Mouse (Mus musculus) cerebellum, postnatal 10 days (tissue): ENCODE measurements around the gene Cbl.
"Not testable (repeated sequence)": the region's sequence is repeated elsewhere in the genome, so short reads cannot be mapped to it uniquely, and the experiment has no call there.

Source experiments
- DNase-seq, 2 experiments: peaks; one replicate each; pipeline ENCODE4 v3.0.0; 2021; ENCODE audit warnings: mixed read lengths in 2 of 2

Cbl gene

DNA sequence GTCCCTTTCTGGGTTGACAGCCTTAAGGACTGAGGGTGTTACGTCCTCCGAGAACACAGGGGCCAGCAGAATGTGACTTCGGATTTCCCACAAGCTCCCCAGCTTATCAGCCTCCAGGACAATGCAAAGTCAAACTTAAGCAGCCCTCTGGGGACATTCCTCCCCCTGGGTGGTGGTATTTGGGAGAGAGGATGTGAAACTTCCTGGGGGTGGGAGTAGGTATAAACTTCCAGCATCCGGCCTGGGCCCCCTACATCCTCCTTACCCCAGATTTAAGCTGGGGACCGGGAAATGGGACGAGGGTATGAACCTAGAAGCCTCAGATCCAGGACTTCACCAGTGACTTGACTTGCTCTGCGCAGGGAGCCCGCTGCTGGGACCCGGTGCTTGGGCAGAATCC lies 104.2 kb downstream of the Cbl start:
- no peak for DNase-seq

GRCm38 (mm10) chr9:44127351-44127801 lies 106.5 kb downstream of the Cbl start:
- no peak for DNase-seq

DNA sequence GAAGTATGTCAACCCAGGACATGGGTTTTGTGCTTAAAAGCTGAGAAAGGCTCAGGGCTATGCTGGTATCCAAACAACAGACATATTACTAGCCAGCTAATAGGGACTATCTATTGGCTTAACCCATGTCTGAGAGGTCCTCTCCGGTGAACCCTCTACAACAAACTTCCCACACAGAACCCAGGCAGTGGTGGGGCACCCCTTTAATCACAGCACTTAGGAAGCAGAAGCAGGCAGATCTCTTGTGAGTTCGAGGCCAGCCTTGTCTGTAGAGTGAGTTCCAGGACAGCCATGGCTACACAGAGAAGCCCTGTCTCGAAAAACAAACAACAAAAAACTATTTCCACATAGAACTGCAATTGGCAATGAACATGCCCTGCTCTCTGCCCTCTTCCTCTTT lies 107.1 kb downstream of the Cbl start:
- DNase-seq = no peak

DNA sequence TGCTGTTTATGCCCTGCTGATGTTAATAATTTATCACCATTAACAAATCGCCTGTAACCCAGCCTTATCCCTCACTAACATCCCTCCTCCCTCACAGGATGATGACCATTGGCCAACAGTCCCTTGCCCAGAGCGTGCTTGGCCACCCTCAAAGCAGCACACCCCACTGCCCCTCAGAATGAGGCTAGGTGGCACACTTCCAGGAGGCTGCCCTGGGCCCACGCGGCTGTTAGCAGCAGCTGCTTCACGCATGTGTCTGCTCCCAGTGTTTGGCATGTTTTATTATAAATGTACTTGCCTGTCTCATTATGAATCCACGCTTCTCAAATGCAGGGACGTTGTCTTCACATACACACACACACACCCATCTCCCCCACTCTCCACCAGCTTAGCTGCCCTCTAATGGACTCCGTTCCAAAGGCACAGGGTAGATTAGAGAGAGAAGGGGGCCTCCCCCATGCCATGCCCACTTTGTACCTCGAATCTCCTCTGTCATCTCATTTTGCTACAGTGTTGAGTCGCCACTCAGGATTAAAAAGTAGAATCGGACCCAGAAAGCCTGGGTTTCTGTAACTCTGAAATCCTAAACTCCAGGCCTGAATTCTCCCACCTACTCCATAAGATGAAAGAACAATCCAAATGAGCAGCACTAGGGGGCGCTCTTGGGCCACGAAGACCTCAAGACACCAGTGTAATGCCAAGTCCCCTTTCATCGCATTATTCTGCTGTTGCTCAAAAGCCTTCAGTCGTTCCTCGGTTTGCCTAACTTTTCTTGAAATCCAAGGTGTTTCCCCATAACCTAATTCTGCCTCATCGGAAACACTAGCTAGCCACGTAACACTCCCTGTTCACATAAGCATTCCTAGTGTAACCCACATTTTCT lies 108.1 kb downstream of the Cbl start:
- DNase-seq = peak; percentile 93 to 95

DNA sequence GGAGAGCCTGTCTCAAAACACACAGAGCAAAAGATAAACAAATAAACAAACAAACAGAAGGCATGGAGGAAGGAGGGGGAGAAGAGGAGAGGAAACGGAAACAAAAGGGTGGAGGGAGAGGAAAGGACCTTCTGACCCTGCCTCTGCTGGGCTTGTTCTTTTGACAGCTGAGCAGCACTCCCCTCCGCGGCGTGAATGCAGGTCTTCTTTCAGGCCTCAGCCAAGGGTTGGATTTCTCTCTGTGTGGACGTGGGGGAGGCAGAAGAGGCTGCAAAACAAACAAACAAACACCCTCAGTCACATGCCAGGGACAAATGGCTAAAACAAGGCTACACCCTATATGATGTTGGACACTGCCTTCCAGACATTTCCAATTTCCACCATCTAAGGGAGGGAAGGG lies 108.8 kb downstream of the Cbl start:
- no peak for DNase-seq

- DNase-seq = peak; percentile 16 to 53
These were observed 109.5 kb downstream of the Cbl start for GRCm38 (mm10) chr9:44124317-44124716.

GRCm38 (mm10) chr9:44119948-44120465 lies 113.8 kb downstream of the Cbl start:
- DNase-seq = no peak

DNA sequence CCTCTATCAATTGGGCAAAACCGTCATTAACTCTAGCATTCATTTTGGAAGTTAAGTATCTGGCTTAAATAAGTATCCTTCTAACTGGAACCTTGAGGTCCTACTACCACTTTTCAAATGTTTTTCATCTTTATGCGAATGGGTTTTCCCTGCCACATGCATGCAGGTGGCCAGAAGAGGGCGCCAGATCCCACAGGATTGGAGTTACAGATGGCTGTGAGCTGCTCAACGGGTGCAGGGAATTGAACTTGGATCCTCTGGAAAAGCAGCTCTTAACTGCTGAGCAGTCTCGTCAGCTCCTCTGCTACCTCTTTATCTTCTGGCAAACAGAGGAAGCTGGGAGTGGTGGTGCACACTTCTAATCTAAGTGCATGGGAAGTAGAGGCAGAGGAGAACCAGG lies 114.8 kb downstream of the Cbl start:
- peak; percentile 64 to 65 for DNase-seq

DNA sequence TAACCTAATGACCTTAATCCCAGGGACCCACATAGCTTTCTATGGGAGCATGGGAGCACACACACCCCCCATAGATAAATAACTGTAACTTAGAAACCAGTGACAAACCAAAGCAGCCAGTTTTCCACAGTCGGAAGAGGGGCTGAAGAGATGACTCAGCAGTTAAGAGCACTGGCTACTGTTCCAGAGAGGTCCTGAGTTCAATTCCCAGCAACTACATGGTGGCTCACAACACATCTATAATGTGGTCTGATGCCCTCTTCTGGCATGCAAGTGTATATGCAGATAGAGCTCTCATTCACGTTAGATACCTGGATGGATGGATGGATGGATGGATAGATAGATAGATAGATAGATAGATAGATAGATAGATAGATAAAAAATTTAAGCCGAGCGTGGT lies 117.7 kb downstream of the Cbl start:
- DNase-seq = no peak

DNA sequence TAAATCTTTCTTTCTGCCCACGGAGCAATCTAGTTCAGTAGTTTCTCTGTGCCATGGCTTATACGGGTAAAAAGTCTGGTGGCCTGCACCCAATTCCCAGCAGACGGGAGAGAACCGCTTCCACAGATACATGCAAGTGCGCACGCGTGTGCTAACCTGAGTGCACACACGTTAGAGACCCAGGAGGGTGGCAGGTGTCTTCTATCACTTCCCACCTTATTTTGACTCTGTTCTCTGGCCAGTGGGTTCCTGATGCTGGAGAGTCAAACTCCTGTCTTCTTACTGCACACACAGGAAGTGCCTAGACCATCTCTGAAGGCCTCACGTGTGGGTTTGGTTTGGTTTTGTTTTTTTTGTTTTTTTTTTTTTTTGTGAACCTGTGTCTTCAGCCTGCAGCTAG lies 118.2 kb downstream of the Cbl start:
- no peak for DNase-seq

DNA sequence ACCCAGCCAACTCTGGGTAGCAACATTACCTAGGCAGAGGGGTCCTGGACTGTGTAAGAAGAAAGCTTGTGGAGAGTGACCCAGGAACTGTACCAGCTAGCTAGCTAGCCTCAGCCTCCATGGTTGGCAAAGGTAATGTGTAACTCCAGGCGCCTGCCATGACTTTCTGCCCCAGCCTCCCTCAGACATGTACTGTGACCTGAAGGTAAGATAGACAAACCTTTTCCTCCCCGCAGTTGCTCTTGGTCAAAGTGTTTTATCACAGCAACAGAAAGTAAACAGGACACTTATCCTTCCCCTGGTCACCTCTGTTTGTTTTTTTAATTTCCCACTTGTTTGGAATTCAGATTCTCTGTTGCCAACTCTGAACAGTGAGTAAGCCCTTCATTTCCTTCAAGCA lies 119.4 kb downstream of the Cbl start:
- DNase-seq = no peak

- DNase-seq = peak; percentile 99
These were observed 120.6 kb downstream of the Cbl start, which contains the start of the genes Gm49380 and Rnf26 for GRCm38 (mm10) chr9:44113105-44113789. TSS of gene Gm49380 (minus strand) at chr9:44113500. TSS of gene Rnf26 (minus strand) at chr9:44113517.

DNA sequence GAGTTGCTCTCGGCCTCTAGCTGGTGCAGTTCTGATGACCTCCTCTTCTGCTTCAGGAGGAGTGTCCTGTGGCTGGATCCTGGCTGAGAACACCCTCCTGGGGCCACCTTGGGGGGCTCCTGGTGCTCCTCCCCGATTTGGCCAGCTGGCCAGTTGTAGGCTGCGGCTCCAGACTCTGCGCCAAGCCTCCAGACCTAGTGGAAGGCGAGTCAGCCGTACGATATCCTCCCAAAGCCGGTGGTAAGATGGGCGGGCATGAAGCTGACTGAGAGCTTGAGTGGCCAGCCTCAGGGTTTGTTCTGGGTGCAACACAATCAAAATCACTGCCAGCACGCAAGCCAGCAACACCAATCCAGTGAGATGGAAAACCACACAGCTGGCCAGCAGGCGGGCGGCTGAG lies 121.9 kb downstream of the Cbl start:
- DNase-seq = not testable (repeated sequence)

GRCm38 (mm10) chr9:44109360-44110095 lies 124.3 kb downstream of the Cbl start:
- DNase-seq = peak; percentile 89 to 93

- peak; percentile 44 to 50 for DNase-seq
These were observed 125.4 kb downstream of the Cbl start for GRCm38 (mm10) chr9:44108269-44109055.

DNA sequence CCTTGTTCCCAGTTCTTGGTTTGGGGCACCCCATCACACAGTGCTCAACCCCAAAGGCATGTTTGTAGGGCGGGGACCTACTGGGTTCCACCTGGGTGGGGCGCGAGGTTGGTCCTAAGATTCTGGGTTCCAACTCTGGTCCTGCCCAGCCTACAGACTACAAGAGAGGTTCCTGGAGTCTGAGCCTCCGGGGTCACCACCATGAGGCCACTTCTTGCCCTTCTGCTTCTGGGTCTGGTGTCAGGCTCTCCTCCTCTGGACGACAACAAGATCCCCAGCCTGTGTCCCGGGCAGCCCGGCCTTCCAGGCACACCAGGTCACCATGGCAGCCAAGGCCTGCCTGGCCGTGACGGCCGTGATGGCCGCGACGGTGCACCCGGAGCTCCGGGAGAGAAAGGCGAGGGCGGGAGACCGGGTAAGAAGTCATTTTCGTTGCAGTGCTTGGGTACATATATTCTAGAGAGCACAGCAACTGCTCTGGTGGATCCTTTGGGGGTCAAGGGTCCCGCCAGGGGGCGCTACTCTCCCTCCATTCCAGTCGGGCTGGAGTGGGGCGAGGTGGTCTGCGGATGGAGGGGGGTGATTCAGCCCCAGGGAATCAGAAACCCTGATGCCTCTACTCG lies 126.2 kb downstream of the Cbl start:
- peak; percentile 81 to 86 for DNase-seq

DNA sequence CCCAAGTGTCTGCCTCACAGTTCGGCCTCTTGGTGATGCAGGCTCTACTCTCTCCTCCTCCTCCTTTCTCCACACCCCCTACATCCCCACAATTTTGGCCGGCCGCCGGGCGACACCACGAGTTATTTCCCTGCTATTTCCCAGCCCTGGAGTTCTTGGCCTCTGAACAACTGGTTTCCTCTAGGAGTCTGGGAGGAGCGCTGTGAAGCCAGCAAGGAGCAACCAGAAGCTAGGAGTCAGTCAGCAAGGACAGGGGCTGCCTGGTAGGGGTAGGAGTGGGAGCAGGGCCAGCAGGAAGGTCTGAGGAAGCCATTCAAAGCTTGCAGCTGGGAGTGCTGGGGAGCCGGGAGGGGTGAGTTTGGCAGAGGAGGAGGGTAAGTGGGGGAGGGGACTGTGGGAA lies 126.7 kb downstream of the Cbl start, which contains the start of gene C1qtnf5:
TSS of gene C1qtnf5 (plus strand) at position 136 of the 400 bp plus-strand sequence.
- peak; percentile 78 to 85 for DNase-seq

DNA sequence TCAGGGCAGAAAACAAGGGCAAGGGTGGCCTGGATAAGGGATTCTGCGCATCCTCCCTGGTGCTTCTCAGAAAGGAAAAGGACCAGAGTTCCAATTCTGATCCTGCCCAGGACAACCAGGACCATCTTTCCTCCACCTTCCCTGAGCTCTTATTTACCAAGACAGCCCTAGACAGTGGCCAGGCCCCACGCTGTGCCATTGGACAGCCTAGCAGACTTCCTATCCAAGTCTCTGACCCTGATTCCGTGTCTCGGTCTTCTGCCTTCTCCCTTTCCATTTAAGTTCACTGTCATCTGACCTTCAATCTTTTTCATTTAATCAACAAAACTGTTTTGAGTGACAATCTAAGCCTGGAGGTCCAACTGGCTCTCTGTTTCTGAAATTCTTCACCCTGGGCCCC lies 127.3 kb downstream of the Cbl start:
- DNase-seq = peak; percentile 73 to 80

- DNase-seq = peak; percentile 46 to 66
These were observed 127.7 kb downstream of the Cbl start for GRCm38 (mm10) chr9:44106182-44106581.

- no peak for DNase-seq
These were observed 128.1 kb downstream of the Cbl start for GRCm38 (mm10) chr9:44105781-44106180.

DNA sequence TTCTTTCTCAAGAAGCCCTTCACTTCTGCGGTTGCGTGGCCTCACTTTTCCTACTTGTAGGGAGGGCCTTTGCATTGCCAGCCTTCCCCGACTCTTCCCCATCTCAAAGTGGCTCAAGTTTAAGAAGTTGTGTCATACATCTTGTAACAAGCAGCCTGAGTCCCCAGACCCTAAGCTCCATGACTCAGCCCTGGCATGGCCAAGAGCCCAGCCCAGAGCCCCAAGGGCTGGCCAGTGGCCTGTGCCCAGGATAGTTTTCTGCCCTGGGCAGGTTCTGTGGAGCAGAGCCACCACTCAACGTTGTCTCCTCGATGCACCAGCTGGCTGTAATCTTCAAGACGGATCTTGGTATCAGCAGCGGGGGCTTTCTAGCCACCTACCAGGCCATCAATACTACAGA lies 129.0 kb downstream of the Cbl start:
- DNase-seq = no peak

DNA sequence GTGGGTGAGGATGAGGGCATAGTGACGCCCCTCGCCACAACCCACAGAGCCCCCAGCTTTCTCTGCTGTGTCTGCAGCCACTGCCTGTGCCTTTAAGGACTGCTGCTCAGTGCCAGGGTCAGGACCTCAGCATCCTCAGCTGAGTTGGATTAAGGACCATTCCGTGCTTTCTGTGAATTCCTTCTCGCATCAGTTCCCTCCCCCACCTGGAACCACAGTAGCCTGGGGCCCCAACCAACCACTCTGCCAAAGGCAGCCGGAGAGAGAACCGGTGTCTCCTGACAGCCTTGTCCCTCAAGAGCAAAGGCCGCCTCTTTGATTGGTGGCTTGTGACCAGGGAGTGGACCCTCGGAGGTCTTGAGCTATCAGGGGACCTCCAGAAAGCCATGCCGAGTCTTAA lies 132.4 kb downstream of the Cbl start, which contains the start of gene Mfrp:
TSS of gene Mfrp (plus strand) at position 240 of the 400 bp plus-strand sequence.
- DNase-seq = no peak
